Mouse (Mus musculus): ENCODE results near the gene Btbd1. TPM values are rescaled to one million over a fixed set of nuclear protein-coding genes. Genes with fewer than 3 reads are reported as not detected.

Btbd1 gene
- polyA plus RNA-seq, 1 experiment from 2014 or later, result 95.1 TPM

- no peaks in the 10 kb centered on the region for H3K36me3 ChIP-seq
- peaks cover 31% of the 10 kb centered on the region for H3K4me1 ChIP-seq (replicated peaks)
- no peak overlapping the region for H3K27ac ChIP-seq
- H3K4me2 ChIP-seq, result no peak overlapping the region
- 81% methylated on average over 2 of the region's 2 CpGs for WGBS
- ATAC-seq (ENCODE audit: low FRiP score), result no peak
- no peak overlapping the region for H3K4me3 ChIP-seq
- no peaks in the 10 kb centered on the region for H3K9me3 ChIP-seq
- H3K9ac ChIP-seq, result no peak overlapping the region
- peaks cover 41% of the 10 kb centered on the region for H3K27me3 ChIP-seq
These were observed 32.2 kb upstream of the Btbd1 start for GRCm38 (mm10) chr7:81861461-81861860.

DNA sequence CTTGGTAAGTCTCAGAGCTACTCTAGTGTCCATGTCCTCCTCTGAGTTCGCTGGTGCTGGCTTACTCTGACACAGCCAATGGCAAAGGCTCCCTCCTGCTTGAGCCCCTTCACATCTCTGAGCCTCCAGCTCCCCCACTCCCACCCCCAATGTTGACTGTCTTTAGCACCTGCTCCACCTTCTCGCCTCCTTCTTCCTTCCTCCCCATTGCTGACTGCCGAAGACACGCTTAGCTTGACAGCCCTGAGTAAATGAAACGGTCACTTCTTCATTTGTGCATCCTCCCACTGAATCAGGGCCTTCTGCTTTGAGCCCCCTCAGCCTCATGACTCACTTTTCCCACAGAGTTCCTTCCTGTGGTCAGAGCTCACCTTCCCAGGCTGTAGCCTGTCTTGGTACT is 31.8 kb upstream of the Btbd1 start:
- peaks cover 44% of the 10 kb centered on the region for H3K27me3 ChIP-seq
- ATAC-seq (ENCODE audit: low FRiP score), result no peak
- H3K4me1 ChIP-seq (replicated peaks), result peaks cover 31% of the 10 kb centered on the region
- H3K9ac ChIP-seq, result no peak overlapping the region
- no peaks in the 10 kb centered on the region for H3K9me3 ChIP-seq
- 87% methylated on average over 5 of the region's 5 CpGs for WGBS
- no peak overlapping the region for H3K4me3 ChIP-seq
- H3K4me2 ChIP-seq, result peak overlapping the region; percentile 97; the same call in 1 of the 2 replicates
- no peaks in the 10 kb centered on the region for H3K36me3 ChIP-seq
- no peak overlapping the region for H3K27ac ChIP-seq

DNA sequence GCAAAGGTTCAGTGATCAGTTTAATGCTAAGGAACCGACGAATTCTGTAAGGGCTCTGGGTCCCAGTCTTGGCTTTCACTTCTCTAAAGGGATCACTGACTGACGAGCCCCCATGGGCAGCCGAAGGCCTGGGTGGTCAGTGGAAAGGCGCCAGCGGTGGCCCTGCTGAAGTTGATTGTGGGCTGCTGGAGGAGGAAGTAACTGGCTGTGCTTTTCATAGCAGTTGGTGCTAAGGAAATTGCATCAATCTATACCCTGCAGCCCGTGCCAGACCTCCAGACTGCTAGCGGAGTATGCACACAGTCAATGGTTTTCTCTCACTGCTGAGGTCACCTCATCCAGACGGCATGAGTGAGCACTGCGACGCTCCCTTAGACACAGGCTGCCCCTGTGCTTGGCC is 30.8 kb upstream of the Btbd1 start:
- WGBS, result 48% methylated on average over 11 of the region's 11 CpGs
- Histone ChIP-seq H3K27ac (no peak overlapping the region; the same call in 1 of the 2 replicates), H3K4me2 (peak overlapping the region; percentile 97), H3K4me1 (replicated peaks) (peaks cover 31% of the 10 kb centered on the region), H3K4me3 (peak overlapping the region; percentile 67), H3K36me3 (no peaks in the 10 kb centered on the region), H3K9me3 (no peaks in the 10 kb centered on the region), H3K27me3 (peaks cover 44% of the 10 kb centered on the region), H3K9ac (0 out of 2 replicates have a peak overlapping the region, but pooled peaks have one; percentile 13)
- no peak for ATAC-seq (ENCODE audit: low FRiP score)

- Histone ChIP-seq H3K4me2 (peak within 1 kb of the TSS; percentile 97), H3K9ac (peak within 1 kb of the TSS; percentile 86), H3K36me3 (no peaks in the 10 kb centered on the region), H3K27ac (peak within 1 kb of the TSS; percentile 58; the same call in 1 of the 2 replicates), H3K9me3 (no peaks in the 10 kb centered on the region), H3K4me1 (replicated peaks) (peaks cover 37% of the 10 kb centered on the region), H3K27me3 (peaks cover 44% of the 10 kb centered on the region), H3K4me3 (peak within 1 kb of the TSS; percentile 67)
- peak; percentile 79 for ATAC-seq (ENCODE audit: low FRiP score)
- WGBS, result under 1% methylated on average over 62 of the region's 64 CpGs
These were observed 29.9 kb upstream of the Btbd1 start, which contains the start of gene Tm6sf1 for GRCm38 (mm10) chr7:81858968-81859721. Gene Tm6sf1 (plus strand): TSS chr7:81859001.

DNA sequence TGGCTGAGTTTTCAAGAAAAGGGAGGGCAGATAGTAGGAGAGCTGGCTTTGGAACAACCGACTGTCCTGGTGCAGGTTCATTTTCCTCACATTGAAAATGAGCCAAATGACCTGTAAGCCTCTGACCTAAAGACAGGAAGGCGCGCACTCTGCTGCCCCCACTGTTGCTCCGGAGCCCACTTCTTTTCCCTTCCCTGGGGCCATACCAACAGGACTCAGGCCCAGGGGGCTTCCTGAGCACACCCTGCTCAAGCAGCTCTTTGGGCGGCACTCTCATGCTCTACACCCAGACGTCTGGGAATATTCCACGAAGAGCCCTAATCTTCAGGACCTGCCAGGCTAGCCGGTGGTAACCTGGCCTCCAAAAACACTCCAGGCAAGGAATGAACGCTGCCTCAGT is 29.0 kb upstream of the Btbd1 start:
- Histone ChIP-seq H3K9ac (no peak overlapping the region), H3K4me2 (peak overlapping the region; percentile 97), H3K4me1 (replicated peaks) (peaks cover 37% of the 10 kb centered on the region), H3K4me3 (peak overlapping the region; percentile 67), H3K27ac (no peak overlapping the region), H3K27me3 (peaks cover 44% of the 10 kb centered on the region), H3K9me3 (no peaks in the 10 kb centered on the region), H3K36me3 (no peaks in the 10 kb centered on the region)
- WGBS, result 3% methylated on average over 9 of the region's 9 CpGs
- no peak for ATAC-seq (ENCODE audit: low FRiP score)

DNA sequence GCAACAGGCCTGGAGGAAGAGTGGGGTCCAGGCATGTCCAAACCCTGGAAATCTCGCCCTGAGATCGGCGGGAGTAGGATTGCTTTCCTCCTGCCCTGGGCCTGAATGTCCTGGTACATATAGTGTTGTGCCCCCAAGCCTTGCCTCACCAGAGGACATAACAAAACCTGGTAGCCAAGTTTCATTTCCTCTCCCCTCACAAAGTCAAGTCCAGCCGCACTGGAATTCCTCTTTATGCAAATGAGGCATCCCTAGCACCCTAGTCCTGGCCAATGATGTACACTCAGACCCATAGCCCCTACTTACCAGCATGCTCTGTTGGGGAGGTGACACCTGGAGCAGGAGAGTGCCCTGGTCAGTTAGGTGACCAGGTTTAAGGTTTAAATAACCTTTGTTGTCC is 27.0 kb upstream of the Btbd1 start:
- H3K36me3 ChIP-seq, result no peaks in the 10 kb centered on the region
- H3K9ac ChIP-seq, result no peak overlapping the region
- WGBS, result 84% methylated on average over 4 of the region's 4 CpGs
- no peaks in the 10 kb centered on the region for H3K9me3 ChIP-seq
- no peak overlapping the region for H3K4me2 ChIP-seq
- no peak for ATAC-seq (ENCODE audit: low FRiP score)
- no peak overlapping the region for H3K27ac ChIP-seq
- no peak overlapping the region for H3K4me3 ChIP-seq
- peaks cover 41% of the 10 kb centered on the region for H3K27me3 ChIP-seq
- peaks cover 35% of the 10 kb centered on the region for H3K4me1 ChIP-seq (replicated peaks)

GRCm38 (mm10) chr7:81855694-81856093 is 26.5 kb upstream of the Btbd1 start, which contains the start of gene Gm10160:
Gene Gm10160 (minus strand): TSS chr7:81855794.
- peaks cover 36% of the 10 kb centered on the region for H3K27me3 ChIP-seq
- H3K4me1 ChIP-seq (replicated peaks), result peaks cover 35% of the 10 kb centered on the region
- ATAC-seq (ENCODE audit: low FRiP score), result no peak
- WGBS, result 81% methylated on average over 1 of the region's 1 CpGs
- no peak within 1 kb of the TSS for H3K4me2 ChIP-seq
- no peak within 1 kb of the TSS for H3K27ac ChIP-seq
- no peak within 1 kb of the TSS for H3K9ac ChIP-seq
- H3K36me3 ChIP-seq, result no peaks in the 10 kb centered on the region
- no peak within 1 kb of the TSS for H3K4me3 ChIP-seq
- H3K9me3 ChIP-seq, result no peaks in the 10 kb centered on the region

DNA sequence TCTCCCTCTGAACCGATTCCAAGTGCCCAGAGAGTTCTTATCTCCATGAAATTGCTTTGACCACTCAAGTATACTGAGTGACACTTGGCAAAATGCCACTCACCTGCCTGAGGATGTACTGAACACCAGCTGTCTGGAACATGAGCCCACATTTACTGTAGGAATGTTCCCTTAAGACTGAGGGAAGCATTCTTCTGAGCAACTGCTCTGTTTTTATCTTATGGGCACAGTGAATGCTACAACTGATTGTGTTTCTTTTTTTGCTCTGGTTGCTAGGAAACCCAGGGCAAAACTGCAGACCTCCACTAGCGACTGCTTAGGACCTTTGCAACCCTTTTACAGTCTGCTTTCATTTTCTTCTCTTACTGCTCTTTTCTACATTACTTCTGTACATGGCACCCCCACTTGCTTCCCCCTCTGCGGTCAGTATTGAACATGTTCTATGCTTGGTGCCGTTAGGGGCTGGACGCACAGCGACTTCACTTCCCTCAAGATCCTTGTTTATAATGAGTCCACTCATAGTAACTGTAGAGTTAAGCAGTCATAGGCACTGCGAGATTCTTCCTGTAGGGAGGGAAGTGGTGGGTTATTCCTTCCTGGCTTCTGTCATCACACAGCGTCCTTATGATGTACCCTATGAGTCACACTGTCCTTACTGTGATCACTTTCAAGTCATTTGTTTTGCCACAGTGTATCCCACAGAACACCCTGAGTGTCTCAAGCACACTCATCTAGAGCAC is 25.5 kb upstream of the Btbd1 start:
- no peaks in the 10 kb centered on the region for H3K36me3 ChIP-seq
- no peak for ATAC-seq (ENCODE audit: low FRiP score)
- H3K9me3 ChIP-seq, result no peaks in the 10 kb centered on the region
- no peak overlapping the region for H3K27ac ChIP-seq
- H3K9ac ChIP-seq, result no peak overlapping the region
- H3K4me1 ChIP-seq (replicated peaks), result peaks cover 25% of the 10 kb centered on the region
- WGBS, result 60% methylated on average over 8 of the region's 8 CpGs
- no peak overlapping the region for H3K4me3 ChIP-seq
- H3K27me3 ChIP-seq, result peaks cover 26% of the 10 kb centered on the region
- no peak overlapping the region for H3K4me2 ChIP-seq

GRCm38 (mm10) chr7:81851706-81852105 is 22.5 kb upstream of the Btbd1 start:
- Histone ChIP-seq H3K27ac (no peak overlapping the region), H3K27me3 (peaks cover 5% of the 10 kb centered on the region; the same call in 1 of the 2 replicates), H3K4me2 (no peak overlapping the region), H3K36me3 (no peaks in the 10 kb centered on the region), H3K4me1 (replicated peaks) (peaks cover 11% of the 10 kb centered on the region; the same call in 1 of the 2 replicates), H3K9me3 (no peaks in the 10 kb centered on the region), H3K9ac (no peak overlapping the region), H3K4me3 (no peak overlapping the region)
- WGBS, result 87% methylated on average over 3 of the region's 3 CpGs
- ATAC-seq (ENCODE audit: low FRiP score), result no peak

- Histone ChIP-seq H3K4me3 (no peak overlapping the region), H3K36me3 (no peaks in the 10 kb centered on the region), H3K4me1 (replicated peaks) (peaks cover 11% of the 10 kb centered on the region; the same call in 1 of the 2 replicates), H3K9ac (no peak overlapping the region), H3K27me3 (no peaks in the 10 kb centered on the region), H3K4me2 (no peak overlapping the region), H3K27ac (no peak overlapping the region), H3K9me3 (no peaks in the 10 kb centered on the region)
- WGBS, result 86% methylated on average over 6 of the region's 6 CpGs
- ATAC-seq (ENCODE audit: low FRiP score), result no peak
These were observed 20.9 kb upstream of the Btbd1 start for GRCm38 (mm10) chr7:81850171-81850570.

- 84% methylated on average over 7 of the region's 7 CpGs for WGBS
- H3K4me3 ChIP-seq, result no peak overlapping the region
- no peak for ATAC-seq (ENCODE audit: low FRiP score)
These were observed 20.4 kb upstream of the Btbd1 start for GRCm38 (mm10) chr7:81849633-81850032.

DNA sequence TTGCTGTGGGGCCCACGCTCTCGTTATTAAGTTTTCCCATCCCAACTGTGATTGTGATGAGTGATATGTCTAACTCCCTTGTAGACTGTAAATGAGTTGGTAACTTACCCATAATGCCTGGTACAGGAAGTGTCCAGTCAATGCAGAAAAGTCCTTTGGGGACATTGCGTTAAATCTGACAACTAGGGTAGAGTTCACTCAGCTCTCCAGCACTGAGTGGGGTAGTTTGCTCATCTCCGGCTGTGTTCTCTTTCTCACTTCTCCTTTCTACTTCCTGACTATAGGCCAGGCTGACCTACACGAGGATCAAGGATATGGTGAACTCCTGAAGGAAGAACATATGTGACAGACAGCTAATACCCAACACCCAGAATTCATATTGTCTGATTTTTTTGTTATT is 20.0 kb upstream of the Btbd1 start:
- ATAC-seq (ENCODE audit: low FRiP score), result no peak
- Histone ChIP-seq H3K36me3 (no peaks in the 10 kb centered on the region), H3K4me3 (no peak overlapping the region), H3K27ac (no peak overlapping the region), H3K4me1 (replicated peaks) (peaks cover 5% of the 10 kb centered on the region; the same call in 1 of the 2 replicates), H3K4me2 (no peak overlapping the region), H3K9ac (no peak overlapping the region), H3K9me3 (no peaks in the 10 kb centered on the region), H3K27me3 (no peaks in the 10 kb centered on the region)
- 92% methylated on average over 5 of the region's 5 CpGs for WGBS

More at GRCm38 (mm10) chr7:81849633-81850032, 20.4 kb upstream of the Btbd1 start:
- H3K4me2 ChIP-seq, result no peak overlapping the region
- no peak overlapping the region for H3K27ac ChIP-seq
- H3K4me1 ChIP-seq (replicated peaks), result peaks cover 7% of the 10 kb centered on the region; the same call in 1 of the 2 replicates
- no peaks in the 10 kb centered on the region for H3K27me3 ChIP-seq
- H3K36me3 ChIP-seq, result no peaks in the 10 kb centered on the region
- no peaks in the 10 kb centered on the region for H3K9me3 ChIP-seq
- no peak overlapping the region for H3K9ac ChIP-seq
